Mouse (Mus musculus) left cerebral cortex, adult 18-20 months (tissue): ENCODE results near the gene Nfib. TPM values are rescaled to one million over a fixed set of nuclear protein-coding genes. Genes with fewer than 3 reads are reported as not detected.

ENCODE experiments used
- DNase-seq, 2 experiments: peaks; one replicate each; pipeline ENCODE4 v3.0.0; 2021 to 2022; ENCODE audit warnings: low spot score in 2 of 2, mixed read lengths in 1 of 2
- total RNA-seq, 2 experiments: library from RNA; stranded (reverse); gene quantifications; 2 replicates each; pipeline ENCODE4 v1.2.3; 2021

The Nfib gene
- total RNA-seq, 2 experiments from 2014 or later, result 79.0 to 80.3 TPM

DNA sequence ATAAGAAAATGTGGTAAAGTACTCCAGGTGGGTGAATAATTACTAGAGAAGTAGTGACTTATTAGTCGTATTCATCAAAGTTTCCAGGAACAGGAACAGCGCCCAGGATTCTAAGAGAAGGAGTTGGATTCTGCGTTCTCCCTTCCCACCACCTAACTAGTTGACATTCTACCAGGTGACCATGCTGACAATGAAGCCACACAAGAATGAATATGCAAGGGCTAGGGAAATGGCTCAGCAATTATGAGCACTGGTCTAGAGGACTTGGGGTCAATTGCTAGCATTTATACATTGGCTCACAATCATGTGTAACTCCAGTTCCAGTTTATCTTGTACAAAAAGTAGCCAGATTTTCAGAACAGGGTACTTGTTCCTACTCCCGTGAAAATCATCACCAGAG lies 334.1 kb downstream of the Nfib start:
- DNase-seq, result no peak

DNA sequence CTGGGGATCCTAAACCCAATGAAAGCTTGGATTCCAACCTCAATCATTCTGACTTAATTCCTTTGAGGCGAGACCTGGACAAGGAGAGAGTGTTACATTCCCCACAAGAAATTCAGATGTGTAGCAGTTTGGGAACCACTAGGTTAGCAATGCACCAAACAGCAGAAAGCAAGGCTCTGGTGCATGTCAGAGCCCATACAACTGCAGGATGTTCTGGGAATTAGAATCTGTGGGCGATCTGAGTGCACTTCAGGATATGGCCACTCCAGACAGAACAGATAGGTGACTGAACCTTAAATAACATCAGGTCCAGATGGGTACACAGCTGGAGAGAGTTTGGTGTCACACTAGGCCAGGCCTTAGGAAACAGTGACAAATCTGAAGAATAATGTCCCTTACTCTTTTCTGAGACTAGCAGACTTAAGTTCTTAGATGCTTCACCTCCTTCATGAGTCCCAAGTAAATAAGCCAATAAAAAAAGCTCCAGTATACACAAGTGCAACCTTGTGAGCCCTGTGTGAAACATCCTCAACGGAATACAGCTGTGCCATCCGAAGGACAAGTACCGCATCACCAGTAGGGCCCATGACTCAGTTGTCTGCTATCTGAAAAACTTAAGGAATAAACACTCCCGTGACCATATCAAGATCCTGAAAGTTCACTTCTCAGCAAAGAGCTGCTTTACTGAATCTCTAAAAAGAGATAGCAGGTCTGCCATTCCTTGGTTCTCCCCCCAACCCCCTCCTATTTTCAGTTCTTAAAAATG lies 336.4 kb downstream of the Nfib start:
- DNase-seq, result no peak

DNA sequence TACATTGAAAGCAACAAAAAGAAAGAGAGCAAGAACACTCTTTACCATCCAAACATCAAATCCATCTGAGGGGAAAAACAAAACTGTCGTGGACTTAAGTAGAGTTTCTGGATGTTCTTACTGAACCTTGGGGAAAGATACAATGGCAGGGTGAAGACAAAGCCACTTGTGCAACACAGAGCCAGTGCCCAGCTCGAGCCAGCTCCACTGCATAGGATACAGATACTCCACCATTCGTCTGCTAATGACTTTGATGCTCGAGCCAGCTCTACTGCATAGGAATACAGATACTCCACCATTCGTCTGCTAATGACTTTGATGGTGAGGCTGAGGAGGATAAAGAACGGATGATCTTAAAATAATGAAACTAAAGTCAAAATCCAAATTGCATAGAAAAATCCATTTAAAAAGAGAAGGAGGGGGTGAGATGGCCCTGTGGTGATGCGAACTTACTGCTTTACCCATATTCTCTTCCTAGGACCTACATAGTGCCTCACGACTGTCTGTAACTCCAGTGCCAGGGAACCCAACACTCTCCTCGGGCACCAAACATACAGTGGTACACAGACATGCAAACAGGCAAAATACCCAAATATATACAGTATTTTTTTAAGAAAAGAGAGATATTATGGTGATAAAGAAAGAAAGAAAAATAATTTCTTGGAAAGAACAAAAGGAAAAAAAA lies 337.3 kb downstream of the Nfib start:
- no peak for DNase-seq

DNA sequence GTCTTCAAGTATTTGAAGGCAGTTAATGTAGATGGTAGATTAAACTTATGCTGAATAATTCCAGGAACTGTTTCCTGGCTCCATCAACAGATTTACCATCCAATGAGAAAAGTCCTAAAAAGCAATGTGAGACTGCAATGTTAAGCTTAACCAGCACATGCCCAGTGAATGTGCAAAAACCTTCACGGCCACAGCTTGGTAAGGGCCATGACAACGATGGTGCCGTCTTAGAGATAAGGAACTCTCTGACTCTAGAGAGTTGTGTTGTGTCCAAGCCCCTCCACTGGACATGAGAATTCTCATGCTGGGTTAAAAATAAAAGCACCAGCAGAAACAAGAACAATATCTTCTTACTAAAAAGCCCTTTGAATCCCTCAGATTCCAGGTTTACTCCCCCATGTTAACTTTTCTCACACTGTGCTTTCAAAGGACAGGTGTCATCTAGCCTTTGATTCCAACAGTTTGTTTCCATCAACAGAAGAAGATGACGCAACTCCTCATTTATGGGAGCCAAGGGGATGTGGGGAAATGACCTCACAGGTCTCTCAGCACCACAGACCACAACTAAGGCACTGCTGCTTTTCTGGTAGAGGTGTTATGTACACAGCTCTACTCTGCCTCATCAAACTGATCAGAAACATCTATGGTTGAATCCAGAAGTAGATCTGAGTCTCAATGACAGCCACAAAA lies 340.7 kb downstream of the Nfib start:
- DNase-seq, result no peak

DNA sequence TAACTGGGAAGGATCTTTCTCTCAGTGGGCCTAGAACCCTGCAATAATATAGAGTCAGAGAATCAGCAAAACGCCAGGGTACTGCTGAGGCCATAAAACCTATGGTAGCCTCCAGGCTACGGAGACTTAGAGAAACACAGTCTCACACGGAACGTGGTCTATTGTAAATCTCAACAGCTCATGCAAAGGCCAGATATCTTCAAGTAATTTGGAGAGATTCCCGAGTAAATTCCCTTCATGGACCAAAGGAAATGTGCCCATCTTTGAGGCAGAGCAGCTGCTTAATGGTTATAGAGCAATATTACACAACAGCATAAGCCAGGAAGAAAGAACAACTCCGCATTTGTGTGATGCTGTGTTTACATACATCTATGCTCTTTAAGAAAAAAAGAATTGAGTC lies 341.6 kb downstream of the Nfib start:
- DNase-seq, result no peak

DNA sequence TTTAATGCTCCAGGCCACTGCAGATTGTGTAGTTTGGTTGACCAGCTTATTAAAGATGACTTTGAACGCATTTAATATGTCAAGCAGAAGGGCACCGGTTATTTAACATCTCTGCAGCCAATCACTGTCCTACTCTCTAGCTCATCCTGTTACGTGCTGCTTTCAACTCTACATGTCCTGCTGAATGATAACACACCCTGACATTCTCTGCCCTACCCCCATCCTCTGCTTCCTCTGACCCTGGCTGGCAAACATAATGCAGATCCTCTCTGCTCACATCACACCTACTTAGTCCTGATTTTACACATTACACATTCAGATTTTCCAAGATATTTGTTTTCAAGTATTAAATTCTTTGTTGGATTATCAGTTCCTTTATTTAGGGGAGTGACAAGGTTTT lies 343.3 kb downstream of the Nfib start:
- no peak for DNase-seq

DNA sequence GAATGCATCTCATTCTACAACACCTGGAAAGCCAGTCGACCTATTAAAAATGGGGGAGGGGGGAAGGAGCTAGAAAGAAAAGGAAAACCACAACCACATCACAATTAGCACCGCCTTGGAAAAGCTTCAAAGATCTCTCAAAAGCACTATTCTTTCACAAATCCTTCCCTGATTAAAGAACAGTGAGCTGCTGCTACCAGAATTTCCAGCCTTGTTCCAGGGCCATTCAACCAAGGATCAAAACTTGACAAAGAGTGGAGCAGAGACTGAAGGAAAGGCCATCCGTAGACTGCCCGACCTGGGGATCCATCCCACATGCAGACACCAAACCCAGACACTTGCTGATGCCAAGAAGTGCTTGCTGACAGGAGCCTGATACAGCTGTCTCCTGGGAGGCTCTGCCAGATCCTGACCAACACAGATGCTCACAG lies 345.5 kb downstream of the Nfib start:
- no peak for DNase-seq

DNA sequence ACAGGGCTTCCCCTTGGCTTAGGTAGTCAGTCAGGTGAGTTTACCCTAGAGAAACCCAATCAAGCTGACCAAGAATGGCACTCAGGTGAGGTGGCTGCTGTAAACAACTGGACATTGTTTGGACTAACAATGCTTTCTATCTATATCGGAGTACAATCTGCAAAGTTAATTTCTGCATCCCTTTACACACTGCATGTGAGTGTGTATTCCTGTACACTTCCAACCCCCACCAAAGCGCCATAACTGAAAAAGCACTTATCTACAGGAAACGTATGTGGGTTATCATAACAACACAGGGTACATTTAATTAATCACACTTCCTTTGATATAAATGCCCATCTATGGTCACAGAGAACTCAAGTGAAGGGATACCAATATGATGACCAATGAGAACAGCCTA lies 346.4 kb downstream of the Nfib start:
- DNase-seq, result no peak

DNA sequence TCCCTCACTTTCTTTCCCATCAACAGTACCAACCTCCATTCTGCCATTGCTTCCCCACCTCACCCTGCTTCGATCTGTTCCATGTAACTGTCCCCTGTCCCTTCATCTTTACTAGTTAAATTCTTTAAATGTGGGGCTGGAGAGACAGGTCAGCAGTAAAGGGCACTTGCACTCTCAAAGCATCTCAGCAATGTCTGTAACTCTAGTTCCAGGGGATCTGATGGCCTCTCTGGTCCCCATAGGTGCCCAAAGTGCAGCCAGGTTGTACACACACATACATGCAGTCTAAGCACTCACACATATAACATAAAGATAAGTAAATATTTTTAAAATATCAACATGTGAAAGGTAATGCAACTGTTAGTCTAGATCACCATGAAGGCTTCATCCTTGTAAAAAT lies 356.5 kb downstream of the Nfib start:
- no peak for DNase-seq

DNA sequence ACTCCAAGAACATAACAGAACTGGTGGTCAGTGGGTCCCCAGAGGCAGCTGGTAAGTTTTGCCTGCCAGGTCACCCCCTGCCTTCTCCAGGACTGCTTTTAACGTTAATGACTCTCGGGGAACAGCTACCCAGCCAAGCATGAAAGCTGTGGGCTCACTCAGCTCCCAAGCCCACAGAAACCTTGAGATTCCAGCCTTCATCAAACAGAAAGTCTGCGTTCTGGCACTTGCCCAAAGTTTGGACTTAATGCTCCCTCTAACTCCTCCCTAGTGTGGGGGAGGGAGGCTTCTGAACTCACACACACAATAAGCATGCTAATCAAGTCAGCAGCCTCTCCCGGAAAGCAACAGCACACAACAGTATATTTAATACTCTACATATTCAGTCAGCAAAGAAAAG lies 360.8 kb downstream of the Nfib start:
- DNase-seq, result no peak

DNA sequence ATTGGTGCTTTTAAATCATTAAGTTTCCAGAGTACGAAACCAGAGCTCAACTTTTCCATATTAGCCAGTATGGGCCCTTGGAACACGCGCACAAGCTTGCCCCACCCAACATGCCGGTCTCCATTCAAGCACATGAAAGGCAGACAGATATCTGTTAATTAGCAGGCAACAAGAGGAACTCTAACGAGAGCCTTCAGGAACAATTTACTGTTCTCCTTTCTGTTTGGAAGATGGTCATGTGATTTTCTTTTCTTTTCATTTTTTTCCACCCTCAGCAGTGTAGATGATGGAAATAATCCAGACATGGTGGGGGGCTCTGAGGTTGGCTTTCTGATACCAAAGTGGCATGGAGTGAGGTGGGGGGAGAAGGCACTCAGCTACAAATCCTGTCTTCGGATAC lies 361.3 kb downstream of the Nfib start:
- no peak for DNase-seq

DNA sequence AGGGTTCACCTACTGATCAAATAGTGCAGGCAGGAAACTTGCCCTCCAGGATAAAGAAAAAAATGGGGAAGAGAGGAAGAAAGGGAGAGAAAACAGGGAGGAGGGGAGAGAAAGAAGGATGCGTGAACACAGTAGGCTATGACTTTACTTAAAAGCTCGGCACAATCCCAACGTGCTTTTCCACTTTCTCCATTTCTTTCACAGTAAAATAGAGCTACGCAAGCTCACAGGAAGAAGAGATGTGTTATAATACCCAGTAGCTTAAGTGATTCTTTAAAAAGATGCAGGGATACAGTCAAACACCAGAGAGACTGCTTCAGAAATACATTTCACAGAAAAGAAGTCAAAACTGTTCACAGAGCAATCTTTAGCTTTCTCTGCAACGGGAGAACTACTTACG lies 366.6 kb downstream of the Nfib start:
- no peak for DNase-seq

DNA sequence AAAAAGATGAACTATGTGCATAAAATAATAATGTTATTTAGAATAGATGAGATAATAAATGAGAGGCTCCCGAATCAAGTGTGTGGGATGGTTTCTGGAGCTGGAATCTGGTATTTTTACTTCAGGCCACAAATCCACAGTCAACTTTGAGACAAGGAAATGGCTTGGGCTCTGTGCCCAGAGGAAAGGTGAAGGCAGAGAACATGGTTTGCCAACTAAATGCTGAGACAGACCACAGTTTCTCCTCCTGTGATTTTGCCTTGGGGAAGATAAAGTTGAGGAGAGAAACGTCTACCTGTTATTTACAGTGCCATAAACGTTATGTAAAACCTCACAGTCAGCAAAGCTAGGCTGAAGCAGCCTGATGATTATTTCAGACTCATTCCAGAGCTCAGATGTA lies 367.1 kb downstream of the Nfib start:
- no peak for DNase-seq

DNA sequence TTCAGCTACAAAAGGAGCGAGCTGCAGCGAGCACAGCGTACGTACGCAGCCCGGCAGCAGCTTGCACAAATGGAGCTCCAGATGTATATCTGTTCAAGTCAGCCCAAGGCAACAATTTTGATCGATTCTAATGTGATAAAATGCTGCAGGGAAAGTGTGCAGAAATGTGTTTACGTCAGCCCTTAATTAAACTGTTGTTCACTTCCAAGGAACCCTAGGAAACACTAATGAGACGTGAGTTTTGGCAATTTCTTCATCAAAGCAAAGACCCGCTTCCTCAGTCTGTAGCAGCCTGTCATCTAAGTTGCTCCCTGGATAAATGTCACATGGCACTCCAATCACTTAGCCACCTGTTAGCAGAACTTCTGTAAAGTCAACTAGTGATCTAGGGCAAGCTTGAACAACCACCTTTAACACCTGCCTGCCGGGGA lies 368.6 kb downstream of the Nfib start:
- no peak for DNase-seq

DNA sequence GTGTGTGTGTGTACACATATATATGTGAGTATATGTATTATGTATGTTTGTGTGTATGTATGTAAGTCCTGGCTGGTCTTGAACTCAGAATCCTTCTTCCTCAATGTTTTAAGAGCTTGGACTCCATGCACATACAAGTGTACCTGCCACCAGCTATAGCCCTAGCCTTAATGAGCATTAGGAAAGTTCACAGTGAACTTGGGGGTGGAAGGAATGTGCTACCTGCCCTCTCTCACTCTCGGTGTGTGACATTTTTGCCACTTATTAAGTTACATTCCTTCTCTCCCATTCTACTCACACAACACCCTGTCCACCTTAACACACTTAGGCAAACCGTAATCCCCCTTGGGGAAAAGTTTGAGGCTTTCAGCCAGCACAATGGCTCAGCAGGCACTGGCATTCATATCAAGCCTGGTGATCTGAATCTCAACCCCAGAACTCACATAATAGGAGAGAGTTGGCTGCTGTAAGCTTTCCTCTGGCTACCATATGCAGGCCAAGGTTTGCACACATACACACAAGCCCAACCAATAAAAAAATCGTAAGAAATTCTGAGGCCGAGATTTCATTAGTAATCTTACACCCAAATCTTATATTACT lies 370.2 kb downstream of the Nfib start:
- DNase-seq, result no peak

DNA sequence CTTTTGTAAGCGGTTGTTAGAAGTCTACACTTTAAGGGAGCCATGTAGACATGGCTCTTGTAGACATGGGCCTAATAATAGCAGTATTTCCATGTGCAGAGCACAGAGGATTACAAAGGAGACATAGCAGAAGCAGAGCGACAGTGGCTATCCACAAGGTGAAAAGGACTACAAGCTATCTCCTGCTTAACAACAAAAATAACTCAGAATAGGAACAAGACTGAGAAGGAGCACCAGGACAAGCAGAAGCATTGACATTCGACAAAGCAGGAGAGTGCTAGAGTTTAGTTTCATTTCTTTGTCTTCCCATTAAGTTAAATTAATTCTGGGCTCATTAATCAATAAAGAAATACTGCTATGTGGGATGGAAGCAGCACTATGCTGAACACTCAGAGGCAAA lies 372.1 kb downstream of the Nfib start:
- DNase-seq, result no peak

DNA sequence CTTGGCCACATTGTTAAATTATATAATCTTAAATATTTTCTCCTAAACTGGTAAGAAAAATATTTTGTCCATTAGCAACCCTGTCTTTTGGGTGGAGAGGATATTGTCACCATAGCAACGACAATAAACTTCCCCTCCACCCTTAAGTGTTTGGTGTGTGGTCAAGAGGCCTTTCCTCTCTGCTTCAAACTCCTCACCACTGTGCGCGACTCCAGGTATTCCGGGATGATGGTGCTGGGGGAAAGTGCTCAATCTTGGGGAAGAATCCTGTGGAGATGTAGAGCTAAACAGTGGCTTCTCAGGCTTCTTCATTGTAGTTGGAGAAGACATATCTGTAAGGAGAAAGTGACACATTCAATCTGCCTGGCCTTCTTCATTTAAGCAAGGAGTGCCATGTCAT lies 375.5 kb downstream of the Nfib start:
- DNase-seq, result no peak

DNA sequence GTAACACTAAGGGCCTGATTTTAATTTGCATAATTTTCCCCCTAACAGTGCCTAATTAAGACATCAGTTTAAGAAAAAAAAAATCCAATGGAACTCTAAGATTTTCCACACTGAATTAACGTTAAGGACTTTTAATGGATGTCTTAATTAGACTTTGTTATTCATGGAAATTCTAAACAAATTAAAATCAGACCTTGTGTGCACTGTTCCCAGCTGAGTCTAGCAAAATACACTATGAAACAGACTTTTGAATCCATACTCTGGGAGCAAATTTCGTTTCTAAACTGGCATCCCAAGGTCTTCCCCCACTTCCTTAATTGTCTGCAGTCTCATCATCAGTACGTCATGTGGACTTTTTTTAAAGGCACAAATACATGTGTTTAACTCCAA lies 379.4 kb downstream of the Nfib start:
- no peak for DNase-seq

DNA sequence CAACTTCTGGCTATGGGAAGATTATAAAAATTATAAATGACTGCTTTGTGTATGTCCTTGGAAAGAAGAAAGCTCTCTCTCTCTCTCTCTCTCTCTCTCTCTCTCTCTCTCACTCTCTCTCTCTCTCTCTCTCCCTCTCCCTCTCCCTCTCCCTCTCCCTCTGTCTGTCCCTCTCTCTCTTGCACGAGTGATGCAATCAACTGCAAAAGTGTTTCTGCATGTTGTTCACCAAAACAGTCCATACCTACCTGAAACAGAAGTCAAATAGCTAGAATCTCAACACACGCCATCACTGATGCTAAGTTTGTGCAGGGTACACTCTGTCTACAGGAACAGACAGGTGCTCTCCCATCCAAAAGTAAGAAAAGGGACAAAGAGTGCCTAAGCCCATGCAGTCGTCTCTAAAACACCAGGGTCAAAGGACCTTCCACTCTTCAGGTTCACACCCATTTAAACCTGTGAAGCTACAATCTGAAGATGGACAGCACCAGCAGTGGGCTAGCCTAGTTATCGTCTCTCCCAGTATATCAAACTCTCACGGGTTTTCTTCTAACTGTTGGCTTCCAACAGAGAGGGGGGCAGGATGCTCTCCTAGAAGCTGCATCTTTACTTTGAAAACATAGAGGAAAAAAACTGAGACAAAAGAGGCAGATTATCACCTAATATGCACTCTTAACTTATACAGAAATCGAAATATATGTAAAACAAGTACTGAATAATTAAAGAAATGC lies 380.0 kb downstream of the Nfib start:
- DNase-seq, result no peak

DNA sequence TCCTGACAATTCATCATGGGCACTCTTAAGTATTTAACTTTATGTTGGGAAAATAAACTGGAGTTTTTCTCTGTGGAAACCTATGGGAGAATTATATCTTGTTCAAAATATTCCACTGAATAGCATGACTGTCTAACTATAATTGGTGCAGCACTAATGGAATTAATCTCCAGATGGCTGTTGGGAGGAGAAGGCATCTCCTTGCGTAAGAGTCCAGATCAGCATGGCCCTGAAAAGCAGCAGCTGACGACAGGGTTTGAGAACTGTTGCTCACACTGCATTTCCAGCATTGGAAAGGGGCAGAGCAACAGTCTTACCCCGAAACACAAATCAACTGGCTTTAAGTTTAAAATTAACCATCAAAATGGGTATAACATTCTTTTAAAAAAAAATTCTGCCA lies 380.6 kb downstream of the Nfib start:
- no peak for DNase-seq

DNA sequence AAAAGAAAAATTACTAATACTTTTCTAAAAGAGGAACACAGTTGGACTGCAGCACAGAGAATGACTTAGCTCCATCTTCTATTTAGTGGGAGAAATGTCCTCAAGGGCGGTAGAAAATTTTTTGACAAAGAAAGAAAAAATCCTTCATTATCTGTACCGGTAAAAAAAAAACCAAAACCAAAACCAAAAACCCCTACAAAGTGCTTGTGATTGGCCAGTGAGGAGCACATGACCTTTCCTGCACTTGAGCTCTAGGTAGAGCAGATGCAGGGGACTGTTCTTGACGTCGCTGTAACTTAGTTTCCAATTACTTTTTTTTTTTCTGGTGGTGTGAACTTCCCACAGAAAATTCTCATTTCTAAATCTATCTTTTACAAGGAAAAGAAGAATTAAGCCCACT lies 384.5 kb downstream of the Nfib start:
- DNase-seq, result no peak
